Mouse (Mus musculus) thymus, adult 2 months (tissue): ENCODE data around the gene Bpifc. TPM values are rescaled to one million over a fixed set of nuclear protein-coding genes. Genes with fewer than 3 reads are reported as not detected.

Experiments
- DNase-seq: peaks from one replicate; pipeline ENCODE4 v3.0.0; 2021
- H3K27ac ChIP-seq: fragments of 200-500 bp; 2 replicates; pipeline ENCODE4 v1.5.1; 2012; ENCODE audit warnings: low read length, control low read depth; ENCODE audit not compliant: control insufficient read depth, insufficient read depth
- H3K27me3 ChIP-seq: fragments of 200-500 bp; 2 replicates; pipeline ENCODE4 v1.6.1; 2012; ENCODE audit warnings: mild to moderate bottlenecking, low read length, moderate library complexity, mixed read lengths; ENCODE audit not compliant: control insufficient read depth, insufficient read depth
- H3K36me3 ChIP-seq: fragments of 200-500 bp; 2 replicates; pipeline ENCODE4 v1.6.1; 2012; ENCODE audit warnings: mild to moderate bottlenecking, low read length, moderate library complexity; ENCODE audit not compliant: control insufficient read depth, insufficient read depth
- H3K4me1 ChIP-seq: fragments of 200-500 bp; replicated peaks from 2 replicates; pipeline ENCODE4 v1.6.1; 2012; ENCODE audit warnings: low read length; ENCODE audit not compliant: control insufficient read depth, insufficient read depth
- H3K4me3 ChIP-seq: fragments of 200-500 bp; 2 replicates; pipeline ENCODE4 v1.5.1; 2012; ENCODE audit warnings: mild to moderate bottlenecking, low read length, control low read depth, moderate library complexity; ENCODE audit not compliant: control insufficient read depth, insufficient read depth
- CTCF ChIP-seq: fragments of 200-500 bp; IDR thresholded peaks from 2 replicates; pipeline ENCODE4 v1.5.1; 2012; ENCODE audit warnings: mild to moderate bottlenecking, control low read depth, low read length, moderate library complexity, borderline replicate concordance; ENCODE audit not compliant: control insufficient read depth, poor library complexity, insufficient read depth; ENCODE audit errors: extremely low read depth
- POLR2A ChIP-seq: fragments of 200-500 bp; IDR thresholded peaks from 2 replicates; pipeline ENCODE4 v1.6.1; 2012; ENCODE audit warnings: mild to moderate bottlenecking, low read length, control low read depth, moderate library complexity; ENCODE audit not compliant: control insufficient read depth, poor library complexity, insufficient read depth; ENCODE audit errors: extremely low read depth
- WGBS: fragments of 180-500 bp; shearing (Covaris S2); methylation state at CpG from one replicate; pipeline ENCODE4 v1.1.7; 2018; 5-methylcytosine and 5-hydroxymethylcytosine counted together
- polyA plus RNA-seq: library from polyadenylated mRNA; depleted of rRNA; stranded (reverse); fragments of >200 nt; gene quantifications from 2 replicates; pipeline ENCODE4 v1.2.3, GENCODE M21; 2012

The Bpifc gene
- polyA plus RNA-seq, 1 experiment = 1.2 TPM

- TF ChIP-seq POLR2A = no peak
- TF ChIP-seq CTCF = no peak
- H3K27me3 ChIP-seq = no peaks in the 10 kb centered on the region
- H3K27ac ChIP-seq = no peak overlapping the region
- WGBS = 99% methylated on average over 8 of the region's 8 CpGs
- peaks cover 58% of the 10 kb centered on the region for H3K36me3 ChIP-seq
- no peak overlapping the region for H3K4me3 ChIP-seq
- H3K4me1 ChIP-seq = no peaks in the 10 kb centered on the region
- DNase-seq = no peak
Observed at GRCm38 (mm10) chr10:85948483-85949196, 63.1 kb downstream of the Bpifc start.

GRCm38 (mm10) chr10:85936280-85936965 lies 75.3 kb downstream of the Bpifc start:
- no peak overlapping the region for H3K4me3 ChIP-seq
- no peak overlapping the region for H3K27ac ChIP-seq
- peaks cover 46% of the 10 kb centered on the region for H3K36me3 ChIP-seq
- TF ChIP-seq CTCF (no peak), POLR2A (no peak)
- DNase-seq = no peak
- no peaks in the 10 kb centered on the region for H3K4me1 ChIP-seq
- WGBS = 98% methylated on average over 6 of the region's 6 CpGs
- H3K27me3 ChIP-seq = no peaks in the 10 kb centered on the region

DNA sequence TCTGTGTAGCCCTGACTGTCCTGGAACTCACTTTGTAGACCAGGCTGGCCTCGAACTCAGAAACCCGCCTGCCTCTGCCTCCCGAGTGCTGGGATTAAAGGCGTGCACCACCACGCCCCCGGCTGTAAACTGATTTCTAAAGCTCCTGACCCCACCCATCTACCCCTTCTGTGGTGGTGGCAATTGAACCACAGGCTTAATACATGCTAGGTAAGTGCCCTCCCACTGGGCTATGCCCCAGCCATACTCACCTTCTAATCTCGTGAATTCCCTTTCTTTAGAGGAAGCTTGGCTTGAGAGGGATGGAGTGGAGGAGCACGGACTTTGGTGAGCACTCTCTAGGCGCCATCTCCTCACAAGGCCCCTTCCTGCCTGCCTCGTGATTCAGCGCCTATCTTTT lies 81.7 kb downstream of the Bpifc start:
- 91% methylated on average over 11 of the region's 11 CpGs for WGBS
- no peak for DNase-seq

DNA sequence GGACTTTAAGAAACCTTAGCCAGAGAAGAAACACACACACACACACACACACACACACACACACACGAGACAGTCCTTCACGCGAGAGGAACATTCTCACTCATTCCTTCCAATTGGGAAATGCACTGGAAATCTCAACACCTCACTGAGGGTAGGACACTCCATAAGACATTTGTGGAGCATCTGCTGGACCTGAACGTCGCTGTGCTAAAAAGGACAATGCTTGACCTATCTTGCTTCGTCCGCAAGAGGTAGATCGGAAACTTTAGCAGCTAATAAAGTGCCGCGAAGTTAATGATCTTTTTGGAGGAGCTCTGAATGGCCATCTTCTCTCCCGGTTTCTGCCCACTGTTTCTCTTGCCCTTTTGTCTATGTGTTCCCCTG lies 82.5 kb downstream of the Bpifc start:
- no peak for TF ChIP-seq POLR2A
- no peak for TF ChIP-seq CTCF
- peaks cover 8% of the 10 kb centered on the region for H3K4me1 ChIP-seq
- DNase-seq = no peak
- H3K27ac ChIP-seq = no peak overlapping the region
- no peaks in the 10 kb centered on the region for H3K27me3 ChIP-seq
- H3K36me3 ChIP-seq = no peaks in the 10 kb centered on the region
- H3K4me3 ChIP-seq = no peak overlapping the region
- WGBS = 58% methylated on average over 11 of the region's 11 CpGs

More for the DNA sequence above, 81.7 kb downstream of the Bpifc start:
- TF ChIP-seq POLR2A = no peak
- TF ChIP-seq CTCF = no peak
- peaks cover 8% of the 10 kb centered on the region for H3K4me1 ChIP-seq
- H3K27me3 ChIP-seq = no peaks in the 10 kb centered on the region
- no peaks in the 10 kb centered on the region for H3K36me3 ChIP-seq
- no peak overlapping the region for H3K4me3 ChIP-seq
- H3K27ac ChIP-seq = no peak overlapping the region

DNA sequence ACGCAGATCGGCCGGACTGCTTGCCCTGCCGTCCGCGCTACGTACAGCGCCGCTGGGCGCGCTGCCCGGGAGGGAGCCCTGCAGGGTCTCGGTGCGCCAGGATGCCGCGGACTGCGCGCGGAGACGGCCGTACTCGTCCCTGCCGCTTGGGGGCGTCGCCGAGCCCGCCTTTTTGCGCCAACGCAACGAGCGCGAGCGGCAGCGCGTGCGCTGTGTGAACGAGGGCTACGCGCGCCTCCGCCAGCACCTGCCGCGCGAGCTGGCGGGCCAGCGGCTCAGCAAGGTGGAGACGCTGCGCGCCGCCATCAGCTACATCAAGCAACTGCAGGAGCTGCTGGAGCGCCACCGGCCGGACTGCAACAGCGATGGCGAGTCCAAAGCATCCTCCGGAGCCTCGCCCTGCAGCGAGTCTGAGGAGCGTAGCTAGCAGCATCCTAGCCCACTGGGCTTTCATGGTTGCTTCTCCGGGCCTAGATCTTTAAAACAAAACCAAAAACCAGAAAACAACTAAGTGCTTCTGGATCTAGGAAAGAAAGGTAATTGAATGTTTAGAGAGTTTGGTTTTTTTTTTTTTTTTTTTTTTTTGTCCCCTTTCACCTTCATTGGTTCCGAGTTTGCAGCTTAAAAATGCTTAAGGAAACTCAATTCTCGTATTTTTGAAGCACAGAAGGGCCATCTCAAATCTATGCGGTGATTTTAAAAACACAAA lies 83.0 kb downstream of the Bpifc start:
- Histone ChIP-seq H3K27ac (no peak overlapping the region), H3K27me3 (no peaks in the 10 kb centered on the region), H3K4me1 (peaks cover 8% of the 10 kb centered on the region), H3K4me3 (peak overlapping the region; percentile 41), H3K36me3 (no peaks in the 10 kb centered on the region)
- peak; percentile 75 for DNase-seq
- whole genome bisulfite sequencing = 1% methylated on average over 63 of the region's 63 CpGs
- TF ChIP-seq CTCF (peak; percentile 79), POLR2A (no peak)

DNA sequence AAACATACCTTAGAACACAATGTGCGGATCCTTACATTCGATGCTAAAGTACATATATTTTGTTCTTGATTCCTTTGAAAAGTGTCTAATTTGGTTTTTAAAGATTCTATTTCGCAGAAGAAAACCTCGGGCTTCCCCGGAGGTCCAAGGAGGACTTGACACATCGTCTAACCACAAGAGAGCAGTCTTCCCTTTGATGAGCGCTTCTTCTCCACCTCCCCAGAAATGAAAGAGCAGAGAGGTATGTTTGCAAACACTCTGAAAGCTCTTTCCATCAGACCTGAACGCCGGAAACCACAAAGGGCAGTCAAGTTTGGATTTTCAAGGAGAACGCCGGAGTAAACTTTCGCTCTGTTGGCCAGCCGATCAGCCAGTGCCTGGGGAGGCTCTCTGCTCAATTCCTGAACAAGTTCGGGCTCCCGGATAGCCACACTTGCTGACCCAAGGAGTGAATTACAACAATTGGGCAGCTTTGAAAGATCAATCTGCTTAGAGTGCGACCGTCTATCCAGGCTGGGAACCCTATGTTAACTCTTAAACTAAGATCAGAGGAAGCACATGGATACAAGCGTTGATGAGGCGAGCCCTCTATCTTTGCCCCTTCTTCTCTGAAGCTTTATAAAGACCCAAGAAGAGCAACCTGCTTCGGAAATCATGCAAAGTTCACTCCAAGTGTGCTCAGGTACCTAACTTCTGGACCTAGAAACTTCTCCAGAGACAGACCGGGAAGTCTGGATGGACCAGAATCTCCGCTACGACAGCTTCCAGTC lies 83.8 kb downstream of the Bpifc start, which contains the start of gene Ascl4:
Ascl4 (plus strand) TSS at position 6 of the 770 bp plus-strand sequence.
- 1% methylated on average over 23 of the region's 23 CpGs for WGBS
- Histone ChIP-seq H3K36me3 (no peaks in the 10 kb centered on the region), H3K4me1 (peaks cover 8% of the 10 kb centered on the region), H3K27me3 (no peaks in the 10 kb centered on the region), H3K27ac (no peak within 1 kb of the TSS), H3K4me3 (peak within 1 kb of the TSS; percentile 41)
- peak; percentile 27 for DNase-seq
- no peak for TF ChIP-seq POLR2A
- TF ChIP-seq CTCF = no peak
